Mouse (Mus musculus) C2C12 (cell line): ENCODE results near the gene Ank3.
A peak's percentile ranks its signal among the peaks of the same experiment; 100 is the strongest.

Experiments
- CTCF ChIP-seq: IDR thresholded peaks from one replicate; pipeline ENCODE4 v1.5.1; 2011; ENCODE audit not compliant: control insufficient read depth, insufficient read depth, insufficient read length
- MAX ChIP-seq: IDR thresholded peaks from one replicate; pipeline ENCODE4 v1.6.1; 2011; ENCODE audit warnings: mild to moderate bottlenecking, control low read depth
- MYOG ChIP-seq: IDR thresholded peaks from one replicate; pipeline ENCODE4 v1.6.1; 2011; ENCODE audit not compliant: control insufficient read depth, insufficient read length; ENCODE audit errors: extremely low read depth
- USF1 ChIP-seq: IDR thresholded peaks from one replicate; pipeline ENCODE4 v1.6.1; 2011; ENCODE audit warnings: low read depth, mild to moderate bottlenecking, control low read depth, moderate library complexity

- TF ChIP-seq USF1 (no peak), MYOG (no peak), MAX (no peak), CTCF (peak; percentile 72)
These were observed 447.2 kb downstream of the Ank3 start for GRCm38 (mm10) chr10:69845749-69846148.
